Mouse (Mus musculus): ENCODE measurements at regions not wholly inside any gene's neighbourhood (a gene's known extent, or its start where the extent isn't known, plus 50 kb on each side); places are given as distances from the start of the nearest gene placed in this dataset.
A peak's percentile ranks its signal among the peaks of the same experiment; 100 is the strongest.

GRCm38 (mm10) chr17:51391871-51392270, 212.7 kb upstream of the Tbc1d5 start:
- DNase-seq: no peak

DNA sequence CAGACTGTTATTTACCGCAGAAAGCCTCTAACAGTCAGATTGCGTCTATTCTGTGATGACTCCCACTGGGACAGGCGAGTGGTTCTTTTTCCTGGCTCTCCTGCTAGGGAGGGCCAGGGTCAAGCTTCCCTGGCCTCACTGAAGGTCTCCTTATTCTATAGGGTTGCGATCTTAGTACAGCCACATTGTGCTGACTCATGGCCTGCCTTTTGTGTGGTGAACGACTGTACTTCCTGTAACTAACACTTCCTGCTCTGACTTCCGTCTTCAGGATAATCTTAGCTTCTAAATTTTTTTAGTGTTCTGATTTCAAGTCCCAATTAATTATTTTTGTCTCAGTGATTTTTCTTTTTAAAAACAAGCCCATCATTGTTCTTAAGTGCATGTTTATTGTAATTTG, 203.4 kb upstream of the Tbc1d5 start:
- no peak for DNase-seq

GRCm38 (mm10) chr17:51371937-51372479, 192.9 kb upstream of the Tbc1d5 start:
- no peak for DNase-seq

DNA sequence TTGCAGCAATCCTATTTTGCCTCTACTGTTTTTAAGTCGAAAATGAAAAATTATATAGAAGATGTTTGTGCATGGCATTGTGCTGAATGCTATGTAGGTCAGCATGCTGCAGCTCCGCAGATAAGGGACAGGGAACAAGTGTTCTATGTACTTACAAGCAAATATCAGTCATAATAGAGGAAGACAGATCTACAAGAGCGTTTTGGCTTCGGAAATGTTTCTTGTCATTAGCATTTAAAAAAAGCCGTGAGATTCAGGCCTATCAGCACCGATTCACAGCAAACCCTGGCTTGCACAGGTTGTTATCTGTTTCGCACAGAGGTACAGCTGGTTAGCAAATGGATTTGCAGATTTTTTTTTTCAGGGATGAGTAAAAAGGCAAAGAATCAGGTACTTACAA, 191.8 kb upstream of the Tbc1d5 start:
- no peak for DNase-seq

DNA sequence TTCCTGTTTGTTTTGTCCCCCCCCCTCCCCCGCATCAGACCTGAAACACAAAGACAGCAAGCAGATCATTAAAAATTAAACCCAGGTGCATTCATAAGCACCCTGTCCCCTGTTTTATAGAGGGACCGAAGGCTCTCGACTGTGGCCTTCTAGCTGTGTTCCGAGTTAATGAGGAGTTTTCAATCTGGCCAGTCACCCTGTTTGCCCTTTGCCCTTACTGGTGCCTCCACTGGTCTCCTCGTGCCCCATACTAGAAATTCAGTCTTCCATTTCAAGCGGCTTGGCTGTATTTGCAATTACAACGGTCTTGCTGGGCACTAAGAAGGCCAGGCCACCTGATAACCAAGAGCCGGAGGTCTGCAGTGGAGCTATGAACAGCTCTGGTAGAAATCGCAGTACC, 190.9 kb upstream of the Tbc1d5 start:
- no peak for DNase-seq

GRCm38 (mm10) chr17:51362801-51363200, 183.6 kb upstream of the Tbc1d5 start:
- no peak for DNase-seq

DNA sequence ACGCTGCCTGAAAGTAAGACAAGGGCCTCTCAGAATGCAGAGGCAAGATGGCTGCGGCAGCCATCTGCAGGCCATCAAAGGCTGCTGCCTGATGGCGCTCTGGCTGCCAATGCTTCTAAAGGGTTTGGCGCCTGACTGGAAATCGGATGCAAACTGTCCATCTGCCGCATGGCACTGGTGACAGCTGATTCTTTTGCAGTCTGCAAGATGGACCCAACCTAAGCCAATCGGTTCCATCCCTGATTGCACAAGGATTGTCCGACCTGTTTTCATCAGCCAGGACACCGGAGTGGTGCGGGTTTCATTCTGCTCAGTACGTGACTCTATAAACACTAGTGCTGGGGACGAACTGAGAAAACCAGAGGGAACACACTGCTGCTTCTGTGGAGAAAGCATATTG, 183.1 kb upstream of the Tbc1d5 start:
- DNase-seq: no peak

DNA sequence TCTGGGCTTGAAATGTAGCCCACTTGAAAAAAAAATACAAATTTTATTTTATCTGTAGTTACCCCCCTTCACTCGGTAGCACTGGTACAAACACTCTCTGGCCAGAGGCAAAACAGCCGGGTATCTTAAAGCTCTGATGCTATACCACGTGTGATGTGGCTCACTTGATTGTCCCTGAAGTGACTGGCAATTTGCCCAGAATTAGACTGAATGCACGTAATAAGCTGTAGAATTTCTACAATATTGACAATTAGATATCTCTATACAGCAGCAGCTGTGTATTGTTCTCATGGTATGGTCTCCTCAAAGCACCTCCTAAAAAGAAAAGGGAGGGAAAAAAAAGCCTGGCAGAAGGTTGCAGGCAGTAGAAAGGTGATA, 179.2 kb upstream of the Tbc1d5 start:
- DNase-seq: no peak

DNA sequence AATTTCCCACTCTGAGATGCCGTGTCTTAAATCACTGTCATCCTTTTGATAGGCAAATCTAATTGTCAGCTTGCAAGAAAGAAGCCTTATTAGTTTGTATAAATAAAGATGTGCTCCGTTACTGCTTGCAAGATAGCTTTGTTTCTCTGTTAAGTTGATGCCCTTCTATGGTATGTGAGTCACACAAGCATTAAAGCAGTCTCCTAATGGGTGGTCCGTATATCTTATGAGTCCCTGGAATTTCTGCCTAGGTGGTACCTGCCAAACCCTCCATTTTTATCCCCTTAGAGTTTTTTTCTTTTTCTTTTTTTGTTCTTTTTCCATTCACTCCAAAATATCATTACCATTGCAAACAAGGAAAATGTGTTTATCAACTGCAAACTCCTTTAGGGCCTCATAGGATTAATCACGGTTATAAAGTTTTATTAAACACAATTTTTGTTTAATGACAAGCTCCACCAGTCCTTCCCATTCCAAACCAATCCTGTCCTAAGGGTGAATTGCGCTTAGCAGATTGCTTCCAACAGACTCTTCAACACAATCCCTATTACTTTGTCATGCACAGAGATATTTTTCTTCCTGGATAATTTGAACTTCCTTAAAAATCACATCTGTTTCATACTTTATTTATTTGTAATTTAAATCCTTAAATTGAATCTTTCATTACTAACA, 178.7 kb upstream of the Tbc1d5 start:
- DNase-seq: no peak

DNA sequence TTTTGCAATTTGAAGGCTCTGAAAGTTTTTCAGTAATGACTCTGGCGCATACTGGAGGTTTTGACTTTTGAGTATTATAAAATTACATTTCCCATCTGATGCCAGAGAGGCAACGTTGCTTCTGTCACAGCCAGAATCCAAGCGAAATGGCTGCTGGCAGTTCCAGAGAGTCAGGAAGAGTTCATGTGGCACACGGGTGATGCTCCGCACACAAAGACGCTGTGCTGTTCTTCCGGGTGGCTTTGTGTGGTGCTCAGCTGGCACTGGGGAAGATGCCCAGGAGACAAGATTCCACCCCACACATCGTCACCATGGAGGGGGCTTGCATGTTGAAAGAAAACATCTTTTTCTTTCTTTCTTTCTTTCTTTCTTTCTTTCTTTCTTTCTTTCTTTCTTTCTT, 177.3 kb upstream of the Tbc1d5 start:
- DNase-seq: no peak

DNA sequence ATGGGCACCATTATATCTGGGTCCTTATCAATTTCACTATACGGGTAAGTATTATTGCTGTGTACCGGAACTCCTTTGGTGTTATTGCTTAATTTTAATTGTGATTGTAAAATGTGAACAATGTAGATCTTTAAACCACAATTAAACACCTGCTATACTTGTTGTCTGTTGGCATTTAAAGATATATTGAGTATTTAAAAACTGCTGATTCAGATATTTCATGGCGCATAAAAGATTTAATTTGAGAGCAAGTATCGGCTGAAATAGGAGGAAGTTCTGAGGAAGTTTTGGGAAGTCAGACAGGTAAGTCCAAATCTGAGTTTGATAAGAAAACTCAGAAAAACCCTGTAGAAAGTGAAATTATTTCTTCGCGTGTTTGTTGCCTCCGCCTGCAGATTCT, 142.7 kb upstream of the Tbc1d5 start:
- DNase-seq: no peak

GRCm38 (mm10) chr17:51321025-51321424, 141.9 kb upstream of the Tbc1d5 start:
- no peak for DNase-seq

DNA sequence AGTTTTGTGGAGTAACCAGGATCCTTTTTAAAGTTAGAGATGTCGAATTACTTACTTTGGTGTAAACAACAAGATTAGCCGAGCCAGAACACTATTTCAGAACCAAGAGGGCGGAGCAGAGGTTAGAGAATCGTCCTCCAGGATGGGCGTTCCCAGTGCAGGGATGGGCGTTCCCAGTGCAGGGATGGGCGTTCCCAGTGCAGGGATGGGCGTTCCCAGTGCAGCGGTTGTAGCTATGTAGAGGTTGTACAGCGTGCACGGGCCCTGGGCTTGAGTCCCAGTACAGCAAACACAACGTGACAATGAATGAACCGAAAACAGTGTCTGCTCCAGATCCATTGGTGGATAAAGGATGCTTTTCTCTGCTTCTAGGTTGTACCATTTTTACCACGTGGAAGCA, 125.8 kb upstream of the Tbc1d5 start:
- DNase-seq: peak; percentile 11

DNA sequence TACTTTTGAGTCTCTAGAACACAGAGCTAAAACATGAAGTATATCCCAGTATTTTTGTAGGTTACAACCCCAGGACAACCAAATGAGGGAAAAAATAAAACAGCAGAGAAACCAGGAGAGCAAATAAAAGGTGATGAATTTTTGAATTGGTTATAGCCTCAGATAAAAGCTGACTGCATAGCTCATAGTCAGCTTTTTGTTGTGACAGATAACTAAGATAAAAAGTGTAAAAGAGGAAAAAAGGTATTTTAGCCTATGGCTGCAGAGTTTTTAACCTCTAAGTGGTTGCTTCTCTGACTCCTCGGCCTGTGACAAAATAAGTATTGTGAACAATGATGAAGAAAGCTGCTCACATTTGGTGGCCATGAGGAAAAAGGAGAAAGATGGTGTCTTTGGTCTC, 111.6 kb upstream of the Tbc1d5 start:
- DNase-seq: no peak

GRCm38 (mm10) chr17:51288751-51289150, 109.6 kb upstream of the Tbc1d5 start:
- DNase-seq: peak; percentile 52

DNA sequence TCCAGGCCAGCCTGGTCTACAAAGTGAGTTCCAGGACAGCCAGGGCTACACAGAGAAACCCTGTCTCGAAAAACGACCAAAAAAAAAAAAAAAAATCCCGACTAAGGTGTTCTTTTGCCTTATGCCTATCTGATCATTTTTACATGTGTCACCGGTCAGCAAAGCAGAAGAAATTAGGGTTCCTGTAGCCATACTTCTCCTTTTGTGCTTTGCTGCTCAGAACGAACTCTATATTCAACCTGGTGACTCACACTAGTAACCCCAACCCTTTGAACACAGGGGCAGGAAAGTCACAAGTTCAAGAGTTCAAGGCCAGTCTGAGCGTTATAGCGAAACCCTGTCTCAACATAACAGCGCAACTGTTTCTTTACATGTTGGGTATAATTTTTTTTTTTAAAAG, 108.7 kb upstream of the Tbc1d5 start:
- no peak for DNase-seq

DNA sequence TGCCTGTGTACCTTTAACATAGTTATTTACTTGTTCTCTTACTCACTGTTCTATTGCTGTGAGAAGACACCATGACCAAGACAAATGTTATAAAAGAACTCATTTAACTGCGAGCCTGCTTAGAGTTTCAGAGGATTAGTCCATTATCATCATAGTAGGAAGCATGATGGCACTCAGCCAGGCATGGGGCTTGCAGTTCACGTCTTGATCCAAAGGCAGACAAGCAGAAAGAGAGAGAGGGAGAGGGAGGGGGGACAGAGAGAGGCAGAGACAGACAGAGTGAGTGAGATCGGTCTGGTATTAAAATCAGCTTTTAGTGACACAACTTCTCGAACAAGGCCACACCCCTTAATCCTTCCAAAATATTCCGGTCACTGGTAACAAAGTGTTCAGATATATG, 106.2 kb upstream of the Tbc1d5 start:
- DNase-seq: no peak

GRCm38 (mm10) chr17:51278771-51279170, 99.6 kb upstream of the Tbc1d5 start:
- no peak for DNase-seq

GRCm38 (mm10) chr17:51278094-51278493, 98.9 kb upstream of the Tbc1d5 start:
- no peak for DNase-seq

DNA sequence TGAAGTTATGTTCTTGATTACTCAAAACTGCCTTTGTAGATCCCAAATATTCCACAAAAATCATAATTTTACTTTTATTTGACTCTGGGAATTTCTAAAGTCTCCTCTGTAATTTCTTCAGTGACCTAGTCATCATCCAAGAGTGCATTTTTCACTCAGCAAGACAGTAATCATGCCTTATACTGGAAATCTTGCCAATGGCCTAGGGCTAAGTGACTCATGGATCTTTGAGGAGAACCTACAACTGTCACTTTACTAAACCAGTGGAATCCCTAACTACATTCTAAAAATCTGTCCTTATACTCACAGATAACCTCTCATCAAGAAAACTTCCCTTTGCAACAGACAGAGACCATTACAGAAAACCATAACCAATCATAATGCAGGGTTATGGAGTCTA, 98.0 kb upstream of the Tbc1d5 start:
- DNase-seq: no peak

DNA sequence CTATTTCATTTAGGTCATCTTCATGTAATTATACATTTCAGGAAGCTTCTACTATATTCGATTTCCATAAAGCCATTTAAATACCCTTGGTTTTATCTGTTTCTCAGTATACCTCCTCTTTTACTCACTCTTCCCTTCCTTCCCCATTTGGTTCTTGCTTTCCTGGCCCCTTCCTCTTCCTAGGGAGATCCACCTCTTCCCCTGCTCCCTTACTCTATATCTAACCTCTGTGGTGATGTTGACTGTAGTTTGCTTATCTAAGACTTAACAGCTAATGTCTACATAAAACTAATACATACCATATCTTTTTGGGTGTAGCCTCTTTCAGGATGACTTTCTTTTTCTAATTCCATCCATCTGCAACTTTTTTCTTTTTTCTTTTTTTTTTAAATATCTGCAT, 92.9 kb upstream of the Tbc1d5 start:
- DNase-seq: no peak

DNA sequence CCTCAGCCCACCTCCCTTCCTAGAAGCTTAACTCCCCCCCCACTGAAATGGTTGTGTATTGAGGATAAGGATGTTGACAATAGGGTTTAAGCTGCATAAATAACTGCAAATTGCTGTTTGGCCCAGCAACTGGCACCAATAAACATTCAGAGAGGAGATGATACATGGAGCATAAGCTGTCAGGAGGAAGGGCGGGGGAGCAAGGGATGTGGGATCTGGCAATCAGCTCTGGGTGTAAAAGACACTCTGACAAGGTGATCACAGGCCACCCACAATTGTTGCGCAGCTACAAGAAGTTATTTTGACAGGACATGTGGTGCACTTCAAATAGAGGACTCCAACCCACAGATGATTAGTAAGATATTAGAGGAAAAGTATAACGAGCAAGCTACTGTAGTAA, 83.8 kb upstream of the Tbc1d5 start:
- no peak for DNase-seq

GRCm38 (mm10) chr17:51262404-51262803, 83.3 kb upstream of the Tbc1d5 start:
- DNase-seq: no peak

- DNase-seq: no peak
Observed at GRCm38 (mm10) chr17:51258316-51258715, 79.2 kb upstream of the Tbc1d5 start.

DNA sequence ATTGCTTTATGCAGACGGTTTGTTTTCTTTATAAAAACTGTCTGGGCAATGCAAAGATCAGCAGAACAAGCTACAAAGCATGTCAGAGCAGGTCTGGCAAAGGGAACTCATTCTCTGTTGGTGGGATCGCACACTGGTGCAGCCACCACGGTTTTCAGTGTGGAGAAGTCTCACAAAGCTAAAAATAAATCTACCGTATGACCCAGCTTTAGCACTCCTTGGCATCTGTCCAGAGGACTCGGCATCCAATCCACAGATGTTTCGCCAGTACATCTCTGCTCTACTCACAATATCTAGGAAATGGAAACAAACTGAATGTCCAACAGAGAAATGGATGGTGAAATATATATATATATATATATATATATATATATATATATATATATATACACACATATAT, 69.4 kb upstream of the Tbc1d5 start:
- no peak for DNase-seq
